Mouse (Mus musculus) telencephalon, adult 2 months (tissue): ENCODE measurements at regions not wholly inside any gene's neighbourhood (a gene's known extent, or its start where the extent isn't known, plus 50 kb on each side); places are given as distances from the start of the nearest gene placed in this dataset.
A peak's percentile ranks its signal among the peaks of the same experiment; 100 is the strongest.

Experiments used
- DNase-seq: peaks from one replicate; pipeline ENCODE4 v3.0.0-alpha.2; 2011; ENCODE audit warnings: low read depth, low spot score

- no peak for DNase-seq
Measured at GRCm38 (mm10) chr14:36819826-36820225, 148.8 kb downstream of the Ccser2 start.

DNA sequence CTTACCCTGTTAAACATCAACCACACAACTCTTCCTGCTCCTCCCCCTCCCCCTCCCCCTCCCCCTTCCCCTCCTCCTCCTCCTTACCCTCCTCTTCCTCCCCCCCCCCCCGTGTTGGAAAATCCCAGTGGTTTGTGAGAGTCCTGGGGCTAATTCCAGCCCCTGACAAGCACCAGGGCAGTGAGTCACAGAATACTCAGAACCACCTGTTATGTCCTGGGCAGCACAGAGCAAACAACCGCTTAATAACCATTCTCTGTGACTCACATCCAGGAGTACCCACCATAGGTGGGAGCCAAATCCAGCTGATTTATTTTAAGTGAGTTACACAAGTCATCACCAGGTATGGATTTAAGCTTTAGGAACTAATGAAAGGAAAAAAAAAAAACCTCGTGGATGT, 166.2 kb downstream of the Ccser2 start:
- DNase-seq = no peak

DNA sequence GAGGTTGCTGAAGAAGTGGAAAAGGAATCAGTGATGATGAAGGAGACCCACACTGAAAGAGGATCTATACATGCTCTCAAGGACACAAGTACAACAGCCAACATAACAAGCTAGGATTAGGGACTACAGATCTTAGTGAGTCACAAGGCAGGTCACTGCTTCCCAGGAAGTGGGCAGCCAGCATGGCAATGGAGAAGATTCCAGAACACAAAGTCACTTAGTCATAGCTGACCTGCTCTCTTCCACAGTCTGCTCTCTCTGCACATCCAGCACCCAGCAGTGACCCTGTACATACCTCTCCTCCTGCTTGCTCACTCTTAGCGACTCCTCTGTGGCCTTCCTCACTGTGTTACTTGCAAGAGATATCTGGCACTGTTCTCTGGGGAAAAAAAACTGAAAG, 168.8 kb downstream of the Ccser2 start:
- DNase-seq = no peak

- no peak for DNase-seq
Measured at GRCm38 (mm10) chr14:36781882-36782281, 186.7 kb downstream of the Ccser2 start.

GRCm38 (mm10) chr14:36778956-36779355, 189.6 kb downstream of the Ccser2 start:
- peak; percentile 29 for DNase-seq

DNA sequence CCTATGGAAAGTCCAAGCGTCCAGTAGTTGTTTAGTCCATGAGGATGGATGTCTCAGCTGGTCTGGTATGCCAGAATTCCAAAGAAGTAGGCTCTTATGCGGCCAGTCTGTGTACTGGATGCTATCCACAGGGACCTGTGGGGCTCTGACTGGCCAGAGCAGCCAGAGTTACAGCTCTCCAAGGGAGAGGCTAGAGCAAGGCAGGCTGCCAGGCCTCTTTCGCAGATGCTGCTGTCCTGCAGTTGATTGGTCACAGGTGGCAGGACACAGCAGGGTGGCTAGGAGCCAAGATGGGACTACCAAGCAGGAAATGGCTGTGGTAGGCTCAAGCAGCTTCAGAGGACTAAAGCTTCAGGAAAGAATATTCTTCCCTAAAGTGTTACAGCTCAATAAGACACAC, 194.2 kb downstream of the Ccser2 start:
- DNase-seq = no peak

GRCm38 (mm10) chr14:36764377-36764776, 204.2 kb downstream of the Ccser2 start:
- DNase-seq = peak; percentile 19

- DNase-seq = no peak
Measured at GRCm38 (mm10) chr14:36756056-36756455, 212.5 kb downstream of the Ccser2 start.

- peak; percentile 31 for DNase-seq
Measured at GRCm38 (mm10) chr14:36748130-36748883, 220.3 kb downstream of the Ccser2 start.

- DNase-seq = no peak
Measured at GRCm38 (mm10) chr14:36731095-36731494, 237.5 kb downstream of the Ccser2 start.

DNA sequence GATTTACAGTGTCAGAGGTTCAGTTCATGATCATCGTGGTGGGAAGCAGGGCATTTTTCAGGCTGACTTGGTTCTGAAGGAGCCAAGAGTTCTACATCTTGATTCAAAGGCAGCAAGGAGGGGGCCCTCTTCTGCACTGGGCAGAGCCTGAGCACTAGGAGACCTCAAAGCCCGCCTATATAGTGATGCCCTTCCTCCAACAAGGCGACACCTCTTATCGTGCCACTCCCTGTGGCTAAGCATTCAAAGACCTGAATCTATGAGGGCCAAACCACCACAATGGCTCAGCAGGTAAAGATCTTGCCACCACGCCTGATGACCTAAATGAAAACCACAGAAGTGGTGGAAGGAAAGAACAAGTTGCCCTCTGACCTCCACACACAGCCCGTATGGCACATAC, 242.5 kb downstream of the Ccser2 start:
- no peak for DNase-seq

DNA sequence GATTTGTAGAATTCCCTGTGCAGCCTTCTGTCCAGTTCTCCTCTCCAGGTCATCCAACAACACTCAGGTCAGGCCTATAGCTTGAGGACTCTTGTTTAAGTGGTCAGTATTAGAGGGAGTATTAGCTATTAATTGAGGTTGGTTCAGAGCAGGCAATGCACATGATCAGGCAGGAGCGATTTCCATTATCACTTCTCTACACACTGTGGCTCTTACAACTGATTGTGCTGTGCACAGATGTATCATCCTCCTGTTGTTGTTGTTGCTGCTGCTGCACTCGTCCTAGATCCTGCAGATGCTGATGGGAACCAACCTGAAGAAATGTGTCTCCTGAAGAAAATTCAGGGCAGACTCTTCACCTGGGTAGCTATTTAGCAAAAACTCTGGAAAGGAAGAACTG, 252.9 kb downstream of the Ccser2 start:
- DNase-seq = no peak

GRCm38 (mm10) chr14:36696993-36697392, 271.6 kb downstream of the Ccser2 start:
- DNase-seq = no peak

GRCm38 (mm10) chr14:36691958-36692357, 276.6 kb downstream of the Ccser2 start:
- no peak for DNase-seq

DNA sequence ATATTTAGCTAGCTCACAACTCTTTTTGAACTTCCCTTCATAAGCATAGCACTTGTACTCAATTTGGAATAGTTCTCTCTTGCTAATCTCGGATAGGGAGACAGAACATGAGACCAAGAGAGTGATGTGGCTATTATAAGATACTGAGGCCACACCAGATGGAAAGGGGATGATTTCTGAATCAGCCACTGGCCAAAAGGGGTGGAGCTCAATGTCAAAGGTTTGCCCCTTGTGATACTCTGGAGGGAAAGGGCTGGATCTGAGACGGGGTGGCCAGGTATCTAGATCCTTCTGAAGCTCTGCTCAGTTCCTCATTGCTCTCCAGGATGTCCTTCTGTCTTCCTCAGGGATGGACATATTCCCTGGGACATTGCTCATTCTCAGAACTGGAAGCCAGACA, 277.6 kb downstream of the Ccser2 start:
- no peak for DNase-seq

- DNase-seq = no peak
Measured at GRCm38 (mm10) chr14:36658678-36659263, 309.8 kb downstream of the Ccser2 start.

GRCm38 (mm10) chr14:36658193-36658592, 310.4 kb downstream of the Ccser2 start:
- DNase-seq = no peak

- DNase-seq = peak; percentile 23
Measured at GRCm38 (mm10) chr14:36652982-36653557, 315.5 kb downstream of the Ccser2 start.

DNA sequence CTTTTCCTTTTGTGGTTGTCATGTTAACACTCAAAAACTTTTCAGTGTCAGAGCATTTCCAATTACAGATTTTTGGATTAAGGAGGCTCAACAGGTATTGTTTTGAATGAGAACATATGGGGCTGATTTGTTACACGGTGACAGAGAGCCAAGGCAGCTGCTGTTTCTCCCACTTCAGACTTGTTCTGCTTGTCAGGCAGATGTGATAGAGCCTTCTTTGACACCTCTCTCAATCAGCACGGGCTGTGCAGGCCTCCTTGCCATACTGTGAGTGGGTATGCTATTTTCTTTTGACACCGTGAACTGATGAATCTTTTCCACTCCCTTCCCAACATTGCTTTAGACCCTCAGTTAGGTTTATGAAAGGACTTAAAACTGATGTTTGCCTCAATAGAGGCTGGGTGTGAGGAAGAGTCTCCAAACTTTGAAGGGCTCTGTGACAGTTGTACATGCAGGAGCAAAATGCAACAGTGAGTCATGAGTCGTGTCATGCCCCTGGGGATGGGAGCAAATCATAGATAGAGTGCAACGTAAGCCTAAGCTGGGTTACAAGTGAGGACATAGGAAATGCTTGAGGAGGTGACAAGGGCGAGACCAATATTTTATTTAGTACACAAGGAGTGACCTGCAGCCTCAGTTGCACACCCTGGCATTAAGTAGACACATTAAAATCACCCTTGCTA, 317.4 kb downstream of the Ccser2 start:
- no peak for DNase-seq

- DNase-seq = no peak
Measured at GRCm38 (mm10) chr14:36646649-36647048, 321.9 kb downstream of the Ccser2 start.

GRCm38 (mm10) chr14:36646237-36646636, 322.3 kb downstream of the Ccser2 start:
- DNase-seq = no peak

DNA sequence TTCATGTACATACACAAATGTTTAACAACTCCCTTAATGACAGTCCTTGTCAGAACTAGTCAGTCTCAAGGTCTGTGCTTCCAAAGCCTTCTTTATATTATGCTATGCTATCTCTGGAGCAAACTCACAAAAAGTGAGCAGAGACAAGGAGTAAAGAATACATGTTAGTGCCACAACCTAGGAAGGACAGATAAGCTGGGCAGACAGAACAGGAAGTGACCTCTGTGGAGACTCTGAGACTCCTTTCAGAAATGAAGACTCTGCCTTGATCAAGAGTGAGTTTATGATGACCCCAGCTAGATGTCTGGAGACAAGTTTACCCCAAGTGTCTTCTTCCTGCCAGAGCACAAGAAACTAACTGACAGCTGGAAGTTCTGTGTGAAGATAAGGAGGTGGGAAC, 343.8 kb downstream of the Ccser2 start:
- DNase-seq = no peak
